Mouse (Mus musculus): ENCODE data around the gene Prlr. TPM values are rescaled to one million over a fixed set of nuclear protein-coding genes. Genes with fewer than 3 reads are reported as not detected.

Prlr gene
- polyA plus RNA-seq, 1 experiment: 1.1 TPM

- WGBS: 80% methylated on average over 5 of the region's 5 CpGs
- Histone ChIP-seq H3K27ac (ENCODE audit: control insufficient read depth, insufficient read depth, low read depth, low read length, poor library complexity) (no peak overlapping the region), H3K4me1 (ENCODE audit: control insufficient read depth, insufficient read depth, low read length) (no peaks in the 10 kb centered on the region), H3K4me3 (replicated peaks; ENCODE audit: control insufficient read depth, low read depth, low read length) (no peak overlapping the region)
- TF ChIP-seq CTCF (IDR thresholded peaks at IDR 0.05; ENCODE audit: control insufficient read depth, insufficient read depth, low read length): no peak
- no peak for TF ChIP-seq POLR2A (IDR thresholded peaks at IDR 0.05; ENCODE audit: borderline replicate concordance, control insufficient read depth, low read depth, low read length)
These were observed 87.8 kb downstream of the Prlr start for GRCm38 (mm10) chr15:10264885-10265284.

DNA sequence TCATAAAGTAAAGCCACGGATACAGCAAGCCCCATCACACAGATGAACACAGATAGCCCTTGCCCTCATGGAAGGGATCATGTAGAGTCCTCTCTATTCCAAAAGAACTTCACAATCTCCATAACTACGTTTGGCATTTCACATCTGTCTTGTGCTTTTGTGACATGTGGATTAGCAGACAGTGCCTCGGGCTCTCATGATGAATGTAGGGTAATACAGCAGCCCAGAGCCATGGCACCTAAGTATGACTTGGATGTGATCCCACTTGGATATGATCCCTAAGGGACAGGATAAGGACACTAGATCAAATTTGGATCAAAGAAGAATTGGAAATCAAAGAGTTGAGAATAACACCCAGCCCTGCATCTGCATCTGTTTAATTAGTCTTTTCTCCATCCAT is 90.2 kb downstream of the Prlr start:
- Histone ChIP-seq H3K4me1 (ENCODE audit: control insufficient read depth, insufficient read depth, low read length) (no peaks in the 10 kb centered on the region), H3K27ac (ENCODE audit: control insufficient read depth, insufficient read depth, low read depth, low read length, poor library complexity) (no peak overlapping the region), H3K4me3 (replicated peaks; ENCODE audit: control insufficient read depth, low read depth, low read length) (no peak overlapping the region)
- no peak for TF ChIP-seq POLR2A (IDR thresholded peaks at IDR 0.05; ENCODE audit: borderline replicate concordance, control insufficient read depth, low read depth, low read length)
- TF ChIP-seq CTCF (IDR thresholded peaks at IDR 0.05; ENCODE audit: control insufficient read depth, insufficient read depth, low read length): no peak
- WGBS: 52% methylated on average over 3 of the region's 3 CpGs

GRCm38 (mm10) chr15:10276386-10276785 is 99.3 kb downstream of the Prlr start:
- TF ChIP-seq POLR2A (IDR thresholded peaks at IDR 0.05; ENCODE audit: borderline replicate concordance, control insufficient read depth, low read depth, low read length): no peak
- TF ChIP-seq CTCF (IDR thresholded peaks at IDR 0.05; ENCODE audit: control insufficient read depth, insufficient read depth, low read length): no peak
- H3K27ac ChIP-seq (ENCODE audit: control insufficient read depth, insufficient read depth, low read depth, low read length, poor library complexity): no peak overlapping the region
- no peak overlapping the region for H3K4me3 ChIP-seq (replicated peaks; ENCODE audit: control insufficient read depth, low read depth, low read length)
- H3K4me1 ChIP-seq (ENCODE audit: control insufficient read depth, insufficient read depth, low read length): no peaks in the 10 kb centered on the region

DNA sequence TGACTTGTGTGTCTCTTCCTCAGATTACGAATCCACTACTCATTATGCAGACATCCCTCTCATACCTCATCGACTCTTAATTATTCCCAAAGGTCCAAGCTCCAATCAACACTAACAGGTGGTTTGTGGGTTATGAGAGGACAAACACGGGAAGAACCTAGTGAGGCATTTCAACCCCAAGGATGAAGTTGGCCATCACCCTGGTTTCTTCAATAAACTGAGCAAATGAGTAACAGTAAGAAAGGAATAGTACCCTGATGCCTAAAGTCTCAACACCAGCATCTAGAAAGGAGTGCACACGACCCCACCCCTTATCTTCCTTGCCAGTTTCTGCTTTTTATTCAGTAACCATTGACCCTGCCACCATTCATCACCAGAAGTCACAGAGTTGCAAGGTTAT is 100.4 kb downstream of the Prlr start:
- TF ChIP-seq POLR2A (IDR thresholded peaks at IDR 0.05; ENCODE audit: borderline replicate concordance, control insufficient read depth, low read depth, low read length) (no peak), CTCF (IDR thresholded peaks at IDR 0.05; ENCODE audit: control insufficient read depth, insufficient read depth, low read length) (no peak)

DNA sequence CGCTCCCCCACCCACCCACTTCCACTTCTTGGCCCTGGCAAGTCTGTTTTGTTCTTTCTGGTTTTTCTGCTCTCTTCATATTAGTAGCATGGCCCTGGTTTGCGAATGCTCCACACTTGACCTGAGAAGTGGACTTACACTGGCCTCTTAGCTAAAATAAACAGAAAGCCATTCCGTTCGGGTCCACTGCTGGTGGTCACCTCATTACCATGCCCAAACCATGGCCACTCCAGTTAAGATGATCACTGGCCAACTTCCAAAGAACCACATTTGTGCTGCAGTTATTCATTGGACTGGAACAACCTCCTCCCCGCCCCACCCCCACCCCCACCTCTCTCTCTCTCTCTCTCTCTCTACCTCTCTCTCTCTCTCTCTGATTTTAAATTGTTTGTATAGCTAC is 104.5 kb downstream of the Prlr start:
- 89% methylated on average over 5 of the region's 5 CpGs for WGBS
- Histone ChIP-seq H3K4me3 (replicated peaks; ENCODE audit: control insufficient read depth, low read depth, low read length) (no peak overlapping the region), H3K27ac (ENCODE audit: control insufficient read depth, insufficient read depth, low read depth, low read length, poor library complexity) (no peak overlapping the region), H3K4me1 (ENCODE audit: control insufficient read depth, insufficient read depth, low read length) (no peaks in the 10 kb centered on the region)
- no peak for TF ChIP-seq CTCF (IDR thresholded peaks at IDR 0.05; ENCODE audit: control insufficient read depth, insufficient read depth, low read length)
- TF ChIP-seq POLR2A (IDR thresholded peaks at IDR 0.05; ENCODE audit: borderline replicate concordance, control insufficient read depth, low read depth, low read length): no peak

More for the DNA sequence above, 100.4 kb downstream of the Prlr start:
- Histone ChIP-seq H3K27ac (ENCODE audit: control insufficient read depth, insufficient read depth, low read depth, low read length, poor library complexity) (no peak overlapping the region), H3K4me1 (ENCODE audit: control insufficient read depth, insufficient read depth, low read length) (no peaks in the 10 kb centered on the region), H3K4me3 (replicated peaks; ENCODE audit: control insufficient read depth, low read depth, low read length) (no peak overlapping the region)
- WGBS: 76% methylated on average over 4 of the region's 4 CpGs

DNA sequence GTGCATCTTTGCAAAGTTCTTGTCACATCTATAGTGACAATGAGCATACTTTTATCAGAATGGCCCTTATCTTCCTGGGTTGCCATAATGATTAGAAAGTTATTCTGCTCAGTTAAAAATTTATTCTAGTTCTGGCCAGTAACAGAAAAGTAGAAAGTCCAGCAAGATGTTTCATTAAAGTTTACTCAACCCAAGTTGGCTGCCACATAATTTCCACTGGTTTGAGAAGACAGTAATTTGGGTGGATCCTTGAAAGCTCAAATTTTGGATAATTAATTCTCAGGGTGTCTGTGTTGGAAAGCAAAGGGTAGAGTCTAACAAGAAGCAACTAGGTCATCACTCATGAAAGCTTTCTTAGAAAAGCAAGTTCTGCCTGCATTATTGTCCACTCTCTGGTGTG is 106.6 kb downstream of the Prlr start:
- no peak overlapping the region for H3K27ac ChIP-seq (ENCODE audit: control insufficient read depth, insufficient read depth, low read depth, low read length, poor library complexity)
- no peak for TF ChIP-seq CTCF (IDR thresholded peaks at IDR 0.05; ENCODE audit: control insufficient read depth, insufficient read depth, low read length)
- H3K4me1 ChIP-seq (ENCODE audit: control insufficient read depth, insufficient read depth, low read length): no peaks in the 10 kb centered on the region
- H3K4me3 ChIP-seq (replicated peaks; ENCODE audit: control insufficient read depth, low read depth, low read length): no peak overlapping the region

DNA sequence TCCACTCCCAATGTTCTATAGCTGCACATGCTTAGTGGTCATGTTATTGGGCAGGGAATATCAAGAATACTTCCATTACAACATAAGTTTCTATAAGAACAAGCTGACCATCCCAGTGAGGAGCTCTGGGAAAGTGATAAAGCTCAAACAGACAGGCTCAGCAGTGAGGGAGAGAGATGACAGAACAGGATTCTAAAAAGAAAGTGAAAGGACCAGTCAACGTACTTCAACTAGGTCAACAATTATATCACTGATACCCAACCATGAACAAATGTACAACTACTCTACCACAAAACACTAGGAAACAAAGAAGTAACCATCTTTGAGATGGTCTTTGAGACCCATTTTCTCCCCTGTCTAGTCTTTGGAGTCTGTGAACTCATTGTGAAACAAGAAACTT is 119.5 kb downstream of the Prlr start:
- Histone ChIP-seq H3K4me3 (replicated peaks; ENCODE audit: control insufficient read depth, low read depth, low read length) (no peak overlapping the region), H3K4me1 (ENCODE audit: control insufficient read depth, insufficient read depth, low read length) (no peaks in the 10 kb centered on the region), H3K27ac (ENCODE audit: control insufficient read depth, insufficient read depth, low read depth, low read length, poor library complexity) (no peak overlapping the region)
- TF ChIP-seq POLR2A (IDR thresholded peaks at IDR 0.05; ENCODE audit: borderline replicate concordance, control insufficient read depth, low read depth, low read length) (no peak), CTCF (IDR thresholded peaks at IDR 0.05; ENCODE audit: control insufficient read depth, insufficient read depth, low read length) (no peak)
- 59% methylated on average over 1 of the region's 1 CpGs for WGBS

- no peak for TF ChIP-seq CTCF (IDR thresholded peaks at IDR 0.05; ENCODE audit: control insufficient read depth, insufficient read depth, low read length)
- no peak for TF ChIP-seq POLR2A (IDR thresholded peaks at IDR 0.05; ENCODE audit: borderline replicate concordance, control insufficient read depth, low read depth, low read length)
- H3K27ac ChIP-seq (ENCODE audit: control insufficient read depth, insufficient read depth, low read depth, low read length, poor library complexity): no peak overlapping the region
- H3K4me1 ChIP-seq (ENCODE audit: control insufficient read depth, insufficient read depth, low read length): no peaks in the 10 kb centered on the region
- H3K4me3 ChIP-seq (replicated peaks; ENCODE audit: control insufficient read depth, low read depth, low read length): no peak overlapping the region
- 80% methylated on average over 1 of the region's 1 CpGs for WGBS
These were observed 121.0 kb downstream of the Prlr start for GRCm38 (mm10) chr15:10298058-10298457.

DNA sequence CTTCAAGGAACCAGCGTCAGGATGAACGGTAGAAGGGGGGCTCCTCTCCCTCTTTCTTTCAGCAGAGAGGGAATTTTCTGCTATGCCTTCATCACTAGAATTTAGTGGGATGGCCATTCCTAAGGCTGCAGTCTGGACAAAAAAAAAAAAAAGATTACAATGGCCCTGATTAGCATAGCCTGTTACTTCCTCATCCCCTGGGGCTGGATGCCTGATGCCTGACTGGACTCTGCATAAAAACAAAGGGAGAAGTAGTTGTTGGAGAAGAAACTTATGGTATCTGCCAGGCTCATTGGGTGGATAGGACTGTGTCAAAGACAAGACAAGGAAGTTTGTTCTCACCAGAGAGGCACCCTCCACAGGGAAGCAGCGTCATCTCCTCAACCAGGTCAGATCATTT is 122.4 kb downstream of the Prlr start:
- Histone ChIP-seq H3K4me3 (replicated peaks; ENCODE audit: control insufficient read depth, low read depth, low read length) (no peak overlapping the region), H3K27ac (ENCODE audit: control insufficient read depth, insufficient read depth, low read depth, low read length, poor library complexity) (no peak overlapping the region), H3K4me1 (ENCODE audit: control insufficient read depth, insufficient read depth, low read length) (no peaks in the 10 kb centered on the region)
- TF ChIP-seq CTCF (IDR thresholded peaks at IDR 0.05; ENCODE audit: control insufficient read depth, insufficient read depth, low read length) (no peak), POLR2A (IDR thresholded peaks at IDR 0.05; ENCODE audit: borderline replicate concordance, control insufficient read depth, low read depth, low read length) (no peak)
- WGBS: 89% methylated on average over 3 of the region's 3 CpGs
